ENCODE assay signal across 36 mouse cellular contexts in the genomic region with DNA sequence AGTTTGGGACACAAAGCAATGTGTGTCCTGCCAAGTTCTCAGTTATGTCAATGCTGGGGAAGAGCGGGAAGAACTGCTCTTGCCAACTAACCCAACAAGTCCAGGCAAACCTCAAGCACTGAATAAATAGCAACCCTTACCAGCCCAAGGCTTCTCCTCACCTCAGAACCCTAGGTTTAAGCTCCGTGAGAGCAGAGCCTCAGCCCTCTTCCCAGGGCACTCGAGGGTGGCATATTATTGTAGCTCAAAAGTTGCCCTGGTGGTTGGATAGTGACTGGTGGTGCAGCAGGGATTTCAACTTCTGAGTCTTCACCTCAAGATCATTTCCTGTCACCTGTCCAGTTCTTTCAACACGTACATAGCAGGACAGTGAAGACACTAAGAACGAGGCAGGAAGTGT. TPM values are rescaled to one million over a fixed set of nuclear protein-coding genes. Genes with fewer than 3 reads are reported as not detected.
A peak's percentile ranks its signal among the peaks of the same experiment; 100 is the strongest.
DNase-seq lines count a peak whose midpoint lies in the region; ATAC-seq and TF ChIP-seq lines count a peak whose summit lies in the region.
"Had no signal": no experiment of that assay in that cellular context is flagged by ENCODE, and none has a peak within 500 bp of the region (broad histone marks: within the 10 kb centered on the region; RNA-seq: fewer than 3 reads in every experiment).

No protein-coding gene starts in this region.

- 71% methylated on average over 5 of the region's 5 CpGs for WGBS in liver, embryonic 11.5 days
- 59% methylated on average over 5 of the region's 5 CpGs for WGBS in liver, postnatal 0 days (ENCODE audit: insufficient replicate concordance)
- 84% methylated on average over 5 of the region's 5 CpGs for WGBS in hindbrain, postnatal 0 days

- peak; percentile 2 for DNase-seq in liver, embryonic 11.5 days (ENCODE audit: low spot score)
- no peak for DNase-seq in liver, postnatal 0 days
- peak; percentile 20 for DNase-seq in urinary bladder, postnatal 14 days (ENCODE audit: low spot score)
- no peak for DNase-seq in urinary bladder, postnatal 10 days (ENCODE audit: low spot score)
- DNase-seq in lung, postnatal 25 days (ENCODE audit: low spot score) = peak; percentile 38
- DNase-seq in adrenal gland, adult 18-20 months (ENCODE audit: low spot score in 2 of 2) = no peak
- no peak for DNase-seq in hindbrain, postnatal 0 days (ENCODE audit: low spot score)
- DNase-seq: adrenal gland, adult 2 months; B cell, adult 2 months; cerebellum, adult 11-12 months; cerebellum, postnatal 25 days; gastrocnemius, postnatal 10 days; heart, adult 11 months; kidney, adult 11 months; layer of hippocampus, adult 9-11 months; liver; midbrain, embryonic 14.5 days; thymus, adult 18-20 months; thymus, postnatal 36 days had no signal

- H3K27ac ChIP-seq in liver, embryonic 11.5 days (ENCODE audit: low read depth, low read length) = no peak overlapping the region
- H3K27ac ChIP-seq in liver, postnatal 0 days (ENCODE audit: low read depth) = no peak overlapping the region
- H3K27ac ChIP-seq in hindbrain, postnatal 0 days = no peak overlapping the region
- H3K27ac ChIP-seq: embryonic facial prominence, embryonic 13.5 days; forebrain, embryonic 15.5 days; kidney, embryonic 15.5 days; left cerebral cortex, adult 2 months had no signal

- no peak for TF ChIP-seq CTCF in liver, postnatal 0 days (IDR thresholded peaks at IDR 0.05; ENCODE audit: low read depth)
- TF ChIP-seq CTCF in hindbrain, postnatal 0 days (IDR thresholded peaks at IDR 0.05; ENCODE audit: low read depth) = no peak

- no peak overlapping the region for H3K4me2 ChIP-seq in liver, embryonic 11.5 days
- H3K4me2 ChIP-seq in liver, postnatal 0 days (ENCODE audit: low read depth, low read length) = no peak overlapping the region
- H3K4me2 ChIP-seq in hindbrain, postnatal 0 days (ENCODE audit: low read depth, low read length) = no peak overlapping the region
- H3K4me2 ChIP-seq: embryonic facial prominence, embryonic 13.5 days; forebrain, embryonic 15.5 days; heart, embryonic 11.5 days; kidney, embryonic 15.5 days had no signal

- no peaks in the 10 kb centered on the region for H3K27me3 ChIP-seq in liver, embryonic 11.5 days (replicated peaks; ENCODE audit: control insufficient read depth, insufficient read depth, low read length)
- H3K27me3 ChIP-seq in liver, postnatal 0 days (ENCODE audit: insufficient read depth, low read length) = no peaks in the 10 kb centered on the region
- H3K27me3 ChIP-seq in hindbrain, postnatal 0 days (ENCODE audit: insufficient read depth, low read length) = no peaks in the 10 kb centered on the region
- H3K27me3 ChIP-seq: CH12.LX; embryonic facial prominence, embryonic 13.5 days; forebrain, embryonic 15.5 days; kidney, embryonic 15.5 days; Patski had no signal

- H3K9me3 ChIP-seq in liver, embryonic 11.5 days (ENCODE audit: control insufficient read depth, low read length) = no peaks in the 10 kb centered on the region
- H3K9me3 ChIP-seq in liver, postnatal 0 days (ENCODE audit: low read length) = no peaks in the 10 kb centered on the region
- no peaks in the 10 kb centered on the region for H3K9me3 ChIP-seq in hindbrain, postnatal 0 days (ENCODE audit: low read length)
- H3K9me3 ChIP-seq: embryonic facial prominence, embryonic 13.5 days; forebrain, embryonic 15.5 days; G1E; kidney, embryonic 15.5 days had no signal

- no peaks in the 10 kb centered on the region for H3K36me3 ChIP-seq in liver, embryonic 11.5 days (ENCODE audit: control insufficient read depth, insufficient read depth, low read length)
- no peaks in the 10 kb centered on the region for H3K36me3 ChIP-seq in liver, postnatal 0 days (replicated peaks; ENCODE audit: insufficient read depth, low read length)
- H3K36me3 ChIP-seq in hindbrain, postnatal 0 days (ENCODE audit: insufficient read depth, low read length) = no peaks in the 10 kb centered on the region
- H3K36me3 ChIP-seq: embryonic facial prominence, embryonic 13.5 days; forebrain, embryonic 15.5 days; G1E; kidney, embryonic 15.5 days had no signal

- no peak overlapping the region for H3K9ac ChIP-seq in liver, embryonic 11.5 days (ENCODE audit: low read depth, low read length)
- no peak overlapping the region for H3K9ac ChIP-seq in liver, postnatal 0 days (replicated peaks)
- H3K9ac ChIP-seq in hindbrain, postnatal 0 days (replicated peaks; ENCODE audit: low read length) = no peak overlapping the region
- H3K9ac ChIP-seq: embryonic facial prominence, embryonic 13.5 days; forebrain, embryonic 15.5 days; kidney, embryonic 15.5 days had no signal

- TF ChIP-seq EP300 in liver, postnatal 0 days (IDR thresholded peaks at IDR 0.05; ENCODE audit: low read depth) = no peak

- no peak overlapping the region for H3K4me3 ChIP-seq in liver, embryonic 11.5 days (ENCODE audit: low read depth, low read length)
- H3K4me3 ChIP-seq in liver, postnatal 0 days (ENCODE audit: low read depth, low read length) = no peak overlapping the region
- no peak overlapping the region for H3K4me3 ChIP-seq in hindbrain, postnatal 0 days (ENCODE audit: low read length)
- H3K4me3 ChIP-seq: embryonic facial prominence, embryonic 13.5 days; forebrain, embryonic 15.5 days; kidney, embryonic 15.5 days; left cerebral cortex, adult 2 months had no signal

- no peak for ATAC-seq in liver, embryonic 11.5 days (replicated peaks; ENCODE audit: low FRiP score)
- no peak for ATAC-seq in liver, postnatal 0 days
- no peak for ATAC-seq in hindbrain, postnatal 0 days
- ATAC-seq: forebrain, embryonic 15.5 days; hindbrain, embryonic 16.5 days; Patski had no signal

- no peaks in the 10 kb centered on the region for H3K4me1 ChIP-seq in liver, embryonic 11.5 days (replicated peaks; ENCODE audit: control insufficient read depth, insufficient read depth, low read length)
- no peaks in the 10 kb centered on the region for H3K4me1 ChIP-seq in liver, postnatal 0 days (ENCODE audit: insufficient read depth)
- H3K4me1 ChIP-seq in hindbrain, postnatal 0 days (ENCODE audit: insufficient read depth, low read length) = no peaks in the 10 kb centered on the region
- H3K4me1 ChIP-seq: embryonic facial prominence, embryonic 13.5 days; forebrain, embryonic 15.5 days; kidney, embryonic 15.5 days had no signal

RNA-seq across cellular contexts. Expression of a gene that starts 6.0 kb away (rescaled TPM):
- not detected in 2 replicates for polyA plus RNA-seq in liver, embryonic 11.5 days (2014; fragmentation: Nextera tagmentation; extraction: Ambion mirVana)
- polyA plus RNA-seq in liver, postnatal 0 days (2015; fragmentation: Nextera tagmentation; extraction: Ambion mirVana) = not detected in 2 replicates
- not detected for total RNA-seq in adrenal gland, adult 18-20 months (2021)
- not detected in 2 replicates for total RNA-seq in hindbrain, postnatal 0 days (2014; rRNA removed)
- polyA plus RNA-seq in hindbrain, postnatal 0 days (2015; fragmentation: Nextera tagmentation; extraction: Ambion mirVana) = 0.16 TPM in 1 of 2 replicates, not detected in the other
- total RNA-seq: adrenal gland, adult 2 months; adrenal gland, postnatal 4 days; CH12.LX; G1E; gastrocnemius, postnatal 10 days; left cerebral cortex, adult 2 months; left cerebral cortex, postnatal 36 days; megakaryocyte-erythroid progenitor cell, adult 5-6 weeks had no signal
- polyA plus RNA-seq: adrenal gland, adult 2 months; forebrain, embryonic 15.5 days; G1E; heart, embryonic 11.5 days; heart, postnatal 0 days; large intestine, adult 2 months; liver, embryonic 16.5 days; midbrain, embryonic 14.5 days; neural tube, embryonic 11.5 days; Patski had no signal

RNA-seq across cellular contexts. Expression of a gene that starts 22.4 kb away (rescaled TPM):
- not detected in 2 replicates for polyA plus RNA-seq in liver, embryonic 11.5 days (2014; fragmentation: Nextera tagmentation; extraction: Ambion mirVana)
- not detected in 2 replicates for polyA plus RNA-seq in liver, postnatal 0 days (2015; fragmentation: Nextera tagmentation; extraction: Ambion mirVana)
- total RNA-seq in adrenal gland, adult 18-20 months (2021) = not detected
- total RNA-seq in hindbrain, postnatal 0 days (2014; rRNA removed) = not detected in 2 replicates
- polyA plus RNA-seq in hindbrain, postnatal 0 days (2015; fragmentation: Nextera tagmentation; extraction: Ambion mirVana) = not detected in 2 replicates
- total RNA-seq: adrenal gland, adult 2 months; adrenal gland, postnatal 4 days; CH12.LX; G1E; gastrocnemius, postnatal 10 days; hematopoietic stem cell, adult 5-6 weeks; left cerebral cortex, adult 2 months; left cerebral cortex, postnatal 36 days; megakaryocyte-erythroid progenitor cell, adult 5-6 weeks had no signal
- polyA plus RNA-seq: adrenal gland, adult 2 months; embryonic facial prominence, embryonic 13.5 days; forebrain, embryonic 15.5 days; G1E; heart, embryonic 11.5 days; heart, postnatal 0 days; hindbrain, embryonic 16.5 days; kidney, embryonic 15.5 days; large intestine, adult 2 months; liver, embryonic 16.5 days; midbrain, embryonic 14.5 days; neural tube, embryonic 11.5 days; Patski had no signal

RNA-seq across cellular contexts. Expression of a gene that starts 27.4 kb away (rescaled TPM):
- polyA plus RNA-seq in liver, embryonic 11.5 days (2014; fragmentation: Nextera tagmentation; extraction: Ambion mirVana) = 0.19 TPM in 1 of 2 replicates, not detected in the other
- polyA plus RNA-seq in liver, postnatal 0 days (2015; fragmentation: Nextera tagmentation; extraction: Ambion mirVana) = not detected in 2 replicates
- total RNA-seq in adrenal gland, adult 18-20 months (2021) = under 1 TPM in 1 of 2 experiments, not detected in 1; 0.86 TPM
- total RNA-seq in hindbrain, postnatal 0 days (2014; rRNA removed) = not detected in 2 replicates
- polyA plus RNA-seq in hindbrain, postnatal 0 days (2015; fragmentation: Nextera tagmentation; extraction: Ambion mirVana) = not detected in 2 replicates
- total RNA-seq: adrenal gland, postnatal 4 days; CH12.LX; gastrocnemius, postnatal 10 days; hematopoietic stem cell, adult 5-6 weeks; left cerebral cortex, adult 2 months; left cerebral cortex, postnatal 36 days; megakaryocyte-erythroid progenitor cell, adult 5-6 weeks had no signal
- polyA plus RNA-seq: adrenal gland, adult 2 months; forebrain, embryonic 15.5 days; G1E; heart, postnatal 0 days; hindbrain, embryonic 16.5 days; large intestine, adult 2 months; liver, embryonic 16.5 days; midbrain, embryonic 14.5 days; neural tube, embryonic 11.5 days had no signal

Comparison
In these comparisons a context has a peak if more than half of its experiments do, and no peak if none do; other contexts are left out.
1. DNase-seq: peak in liver, embryonic 11.5 days (single experiment), urinary bladder, postnatal 14 days (single experiment) and lung, postnatal 25 days (single experiment); none in liver, postnatal 0 days (single experiment), urinary bladder, postnatal 10 days (single experiment), adrenal gland, adult 18-20 months (0 of 2) and hindbrain, postnatal 0 days (single experiment).